Comparison of ENCODE assay signal across 8 mouse cellular contexts in genomic region chr11:85233676-85234210, GRCm38 (mm10). TPM values are rescaled to one million over a fixed set of nuclear protein-coding genes. Genes with fewer than 3 reads are reported as not detected.
DNase-seq lines count a peak whose midpoint lies in the region; ATAC-seq and TF ChIP-seq lines count a peak whose summit lies in the region.

No protein-coding gene starts in this region.

- H3K9ac ChIP-seq in intestine, embryonic 16.5 days (ENCODE audit: low read depth, low read length): peak overlapping the region; percentile 83
- peak overlapping the region; percentile 98 for H3K9ac ChIP-seq in midbrain, embryonic 16.5 days (ENCODE audit: low read depth, low read length)

- no peaks in the 10 kb centered on the region for H3K27me3 ChIP-seq in intestine, embryonic 16.5 days (replicated peaks; ENCODE audit: control insufficient read depth, insufficient read depth, low read length)
- no peaks in the 10 kb centered on the region for H3K27me3 ChIP-seq in midbrain, embryonic 16.5 days (ENCODE audit: control insufficient read depth, insufficient read depth, low read depth, low read length)

- H3K27ac ChIP-seq in embryonic fibroblast, embryonic 13.5 days (ENCODE audit: insufficient read depth, low read length): peak overlapping the region; percentile 90; the same call in 1 of the 2 replicates
- H3K27ac ChIP-seq in intestine, embryonic 16.5 days (ENCODE audit: low read length): peak overlapping the region; percentile 99; the same call in 1 of the 2 replicates
- peak overlapping the region; percentile 99 for H3K27ac ChIP-seq in midbrain, embryonic 16.5 days (ENCODE audit: low read length)

- H3K4me1 ChIP-seq in embryonic fibroblast, embryonic 13.5 days (ENCODE audit: control insufficient read depth, insufficient read depth, low read length): no peaks in the 10 kb centered on the region
- H3K4me1 ChIP-seq in intestine, embryonic 16.5 days (ENCODE audit: control insufficient read depth, insufficient read depth, low read length): no peaks in the 10 kb centered on the region; the same call in 1 of the 2 replicates
- H3K4me1 ChIP-seq in midbrain, embryonic 16.5 days (ENCODE audit: control insufficient read depth, insufficient read depth, low read length): peaks cover 15% of the 10 kb centered on the region

- H3K36me3 ChIP-seq in intestine, embryonic 16.5 days (ENCODE audit: control insufficient read depth, insufficient read depth, low read length): no peaks in the 10 kb centered on the region
- H3K36me3 ChIP-seq in midbrain, embryonic 16.5 days (ENCODE audit: control insufficient read depth, insufficient read depth, low read length): no peaks in the 10 kb centered on the region

- WGBS in intestine, embryonic 16.5 days: 3% methylated on average over 9 of the region's 9 CpGs
- WGBS in midbrain, embryonic 16.5 days: 8% methylated on average over 9 of the region's 9 CpGs

- H3K4me3 ChIP-seq in embryonic fibroblast, embryonic 13.5 days (ENCODE audit: insufficient read depth, low read length): peak overlapping the region; percentile 98
- peak overlapping the region; percentile 90 for H3K4me3 ChIP-seq in intestine, embryonic 16.5 days (ENCODE audit: low read length)
- H3K4me3 ChIP-seq in midbrain, embryonic 16.5 days (ENCODE audit: low read depth, low read length): peak overlapping the region; percentile 99

- TF ChIP-seq POLR2A in embryonic fibroblast, embryonic 13.5 days (IDR thresholded peaks at IDR 0.05; ENCODE audit: low read depth, low read length): no peak

- TF ChIP-seq CTCF in embryonic fibroblast, embryonic 13.5 days (IDR thresholded peaks at IDR 0.05; ENCODE audit: borderline replicate concordance, insufficient read depth, low read length): no peak

- DNase-seq in ovary, postnatal 14 days (ENCODE audit: low spot score): peak; percentile 12
- DNase-seq in ovary, postnatal 36 days (ENCODE audit: low spot score): no peak
- DNase-seq in cerebellum, adult 9-11 months: no peak
- no peak for DNase-seq in spleen, postnatal 36 days (ENCODE audit: low spot score in 2 of 2)
- DNase-seq in urinary bladder, adult 18-20 months (ENCODE audit: low spot score in 2 of 2): no peak

- ATAC-seq in intestine, embryonic 16.5 days: no peak
- ATAC-seq in midbrain, embryonic 16.5 days: no peak

- H3K4me2 ChIP-seq in intestine, embryonic 16.5 days (ENCODE audit: low read depth, low read length): peak overlapping the region; percentile 73
- H3K4me2 ChIP-seq in midbrain, embryonic 16.5 days (ENCODE audit: low read length): peak overlapping the region; percentile 70

- no peaks in the 10 kb centered on the region for H3K9me3 ChIP-seq in intestine, embryonic 16.5 days (ENCODE audit: control insufficient read depth, low read length)
- no peaks in the 10 kb centered on the region for H3K9me3 ChIP-seq in midbrain, embryonic 16.5 days (replicated peaks; ENCODE audit: control insufficient read depth, low read length, poor library complexity, severe bottlenecking)

RNA-seq across cellular contexts. Expression of gene Appbp2, which starts 1.2 kb away (rescaled TPM):
- 33.3 and 37.1 TPM in 2 replicates for polyA plus RNA-seq in embryonic fibroblast, embryonic 13.5 days (2011; ENCODE audit: insufficient read length, low read depth, missing spikeins)
- polyA plus RNA-seq in intestine, embryonic 16.5 days (2015; fragmentation: Nextera tagmentation; extraction: Ambion mirVana): 31.1 and 31.3 TPM in 2 replicates
- 44.5 and 46.7 TPM in 2 replicates for polyA plus RNA-seq in midbrain, embryonic 16.5 days (2015; fragmentation: Nextera tagmentation; extraction: Ambion mirVana)
